Mouse (Mus musculus) brown adipose tissue, adult 24 weeks (tissue): ENCODE results near the gene Cd24a. TPM values are rescaled to one million over a fixed set of nuclear protein-coding genes. Genes with fewer than 3 reads are reported as not detected.

Experiments
- H3K27ac ChIP-seq: fragments of 200-500 bp; replicated peaks from 2 replicates; pipeline ENCODE4 v1.5.1; 2012; ENCODE audit warnings: low read depth, mild to moderate bottlenecking, low read length
- H3K4me1 ChIP-seq: fragments of 200-500 bp; 2 replicates; pipeline ENCODE4 v1.6.1; 2012; ENCODE audit warnings: low read length, mixed read lengths; ENCODE audit not compliant: control insufficient read depth, insufficient read depth, insufficient read length
- H3K4me3 ChIP-seq: fragments of 200-500 bp; 2 replicates; pipeline ENCODE4 v1.5.1; 2012; ENCODE audit warnings: low read depth, mild to moderate bottlenecking, low read length, moderate library complexity; ENCODE audit not compliant: insufficient read depth
- polyA plus RNA-seq: library from polyadenylated mRNA; stranded (reverse); fragments of >200 nt; gene quantifications from 2 replicates; pipeline ENCODE4 v1.2.4, GENCODE M21; 2012; ENCODE audit not compliant: missing spikeins, insufficient read depth, insufficient read length

Cd24a gene
- 7.4 and 12.5 TPM in 2 replicates for polyA plus RNA-seq

DNA sequence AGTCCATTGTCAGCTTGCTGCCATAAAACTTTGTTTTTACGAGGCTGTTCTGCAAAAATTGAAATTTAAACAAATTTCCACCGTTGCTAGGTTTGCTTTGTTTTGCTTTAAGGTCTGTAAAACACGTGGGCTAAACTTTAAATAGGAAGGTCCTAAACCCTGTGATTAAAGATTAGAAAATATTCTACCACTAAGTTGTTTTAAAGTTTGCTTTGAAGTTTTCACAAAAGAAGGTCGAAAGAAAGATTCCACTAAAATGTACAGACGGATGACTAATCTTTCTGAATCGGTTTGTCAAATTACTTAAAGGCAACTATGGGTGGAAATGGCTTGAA, at the start of gene Cd24a:
TSS of gene Cd24a (plus strand) at position 288 of the 335 bp plus-strand sequence.
- no peak within 1 kb of the TSS for H3K27ac ChIP-seq
- H3K4me1 ChIP-seq = no peaks in the 10 kb centered on the region
- H3K4me3 ChIP-seq = peak within 1 kb of the TSS; percentile 56

DNA sequence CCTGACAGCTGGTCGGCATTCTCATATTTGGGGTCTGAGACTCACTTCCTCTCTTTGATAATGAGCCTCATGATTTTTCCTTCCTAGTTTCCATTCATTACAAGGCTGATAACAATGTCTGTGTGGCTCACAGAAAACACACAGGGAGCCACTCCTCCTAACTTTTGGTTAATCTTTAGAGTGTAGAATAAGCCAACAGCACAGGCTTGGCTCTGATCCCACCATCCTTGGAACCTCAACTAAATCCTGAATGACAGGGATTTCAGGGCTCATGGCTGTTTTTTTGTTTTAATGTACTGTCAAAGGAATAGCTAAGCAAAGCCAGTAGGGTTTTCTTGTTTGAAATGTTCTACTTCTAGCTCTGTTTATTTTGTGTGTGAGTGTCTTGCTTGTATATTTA, 43.7 kb upstream of the Cd24a start:
- H3K4me3 ChIP-seq = no peak overlapping the region
- H3K27ac ChIP-seq = no peak overlapping the region
- H3K4me1 ChIP-seq = peaks cover 6% of the 10 kb centered on the region; the same call in 1 of the 2 replicates

DNA sequence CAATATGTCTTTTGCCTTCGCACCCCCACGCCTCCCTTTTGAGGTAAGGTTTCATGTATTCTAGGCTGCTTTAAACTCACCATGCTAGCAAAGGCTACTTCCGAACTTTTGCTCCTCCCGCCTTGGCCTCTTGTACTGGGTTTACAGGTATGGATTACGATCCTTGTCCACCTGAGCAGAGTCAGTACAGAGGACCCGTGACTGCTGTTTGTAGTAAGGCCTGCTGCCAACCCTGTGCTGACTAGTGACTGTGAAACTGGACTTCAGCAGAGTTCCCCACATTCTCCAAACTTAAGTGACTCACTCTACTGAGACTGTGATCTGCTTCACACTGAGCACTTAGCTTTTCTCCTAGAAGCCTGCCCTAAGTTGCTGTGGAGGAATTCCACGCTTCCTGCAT, 40.4 kb upstream of the Cd24a start:
- peaks cover 6% of the 10 kb centered on the region; the same call in 1 of the 2 replicates for H3K4me1 ChIP-seq
- no peak overlapping the region for H3K27ac ChIP-seq
- H3K4me3 ChIP-seq = no peak overlapping the region

DNA sequence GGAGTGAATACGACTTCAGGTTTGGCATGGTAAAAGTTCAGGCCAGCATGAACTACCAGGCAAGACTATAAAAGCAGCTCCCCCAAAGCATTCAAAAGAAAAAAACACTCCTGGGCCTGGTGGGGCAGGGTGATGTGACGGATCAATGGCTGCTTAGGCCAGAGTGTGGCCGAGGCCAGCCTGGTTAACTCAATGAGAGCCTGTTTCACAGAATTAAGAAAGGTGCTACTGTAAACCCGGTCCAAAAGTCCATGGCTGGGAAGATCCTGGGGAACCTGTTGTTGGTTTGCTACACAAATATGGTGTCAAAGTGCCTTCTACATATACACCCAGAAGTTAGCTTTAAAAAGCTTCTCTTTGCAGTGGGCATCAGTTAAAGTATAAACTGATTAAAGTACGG, 39.3 kb upstream of the Cd24a start:
- no peak overlapping the region; the same call in 1 of the 2 replicates for H3K27ac ChIP-seq

DNA sequence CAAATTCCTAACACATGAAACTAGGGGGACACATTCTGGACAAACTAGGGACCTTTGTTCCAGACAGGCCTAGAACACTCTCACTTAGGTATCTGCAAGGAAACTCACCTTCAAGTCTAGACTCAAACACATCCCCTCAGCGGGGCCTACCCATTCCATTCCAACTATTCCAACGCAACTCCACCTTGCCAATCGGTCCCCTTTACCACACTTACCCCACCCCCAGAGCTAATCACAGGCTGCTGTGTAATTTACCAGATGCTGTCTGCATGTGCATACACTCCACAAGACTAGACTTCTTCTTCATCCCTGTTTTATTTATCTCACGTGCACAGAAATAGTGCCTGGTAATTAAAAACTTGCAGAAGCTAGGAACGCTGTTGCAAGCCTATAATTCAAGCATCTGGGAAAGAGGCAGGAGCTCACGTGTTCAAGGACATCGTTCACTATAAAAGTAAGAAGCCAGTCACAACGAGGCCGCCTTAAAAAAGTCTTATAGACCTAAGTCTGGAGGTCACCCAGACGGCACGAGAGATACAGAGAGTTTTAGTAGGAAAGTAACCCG, 38.3 kb upstream of the Cd24a start:
- Histone ChIP-seq H3K4me3 (peak overlapping the region; percentile 79), H3K27ac (peak overlapping the region; percentile 82)

More for the DNA sequence above, 39.3 kb upstream of the Cd24a start:
- peaks cover 6% of the 10 kb centered on the region; the same call in 1 of the 2 replicates for H3K4me1 ChIP-seq
- no peak overlapping the region; the same call in 1 of the 2 replicates for H3K4me3 ChIP-seq

DNA sequence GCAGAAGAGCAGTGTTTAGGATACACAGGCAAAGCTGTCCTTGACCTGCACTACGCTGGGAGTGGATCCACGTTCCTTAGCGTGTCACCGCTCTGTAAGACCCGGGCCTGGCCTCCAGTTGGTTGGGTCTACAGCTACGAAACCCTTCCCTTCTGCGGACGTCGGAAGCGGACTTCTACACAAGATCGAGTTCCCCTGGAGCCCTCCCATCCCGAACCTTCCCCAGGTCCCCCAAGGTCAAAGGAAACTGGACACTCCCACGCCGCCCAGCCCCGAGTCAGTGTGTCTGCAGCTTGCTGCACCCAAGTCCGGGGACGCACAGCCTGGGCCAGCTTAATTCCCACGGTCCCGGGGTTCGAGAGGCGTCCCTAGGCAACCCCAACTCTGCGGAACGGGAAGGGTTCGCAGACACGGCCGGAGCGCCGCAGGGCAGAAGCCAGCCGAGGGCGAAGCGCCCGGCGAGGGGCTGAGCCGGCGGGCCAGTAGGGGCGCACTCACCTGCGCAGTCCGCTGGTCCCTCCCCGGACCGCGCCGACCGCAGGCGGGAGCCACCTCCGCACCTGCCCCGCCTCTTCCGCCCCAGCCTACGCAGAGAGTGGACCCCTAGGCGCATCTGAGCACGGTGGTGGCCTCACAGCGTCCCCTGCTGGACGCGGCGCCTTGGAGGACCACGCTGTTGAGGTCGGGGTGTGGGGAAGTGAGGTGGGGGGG, 37.5 kb upstream of the Cd24a start, which contains the start of gene 1700021F05Rik:
TSS of gene 1700021F05Rik (minus strand) at position 553 of the 711 bp plus-strand sequence.
- Histone ChIP-seq H3K4me3 (peak within 1 kb of the TSS; percentile 79), H3K4me1 (peaks cover 6% of the 10 kb centered on the region; the same call in 1 of the 2 replicates), H3K27ac (peak within 1 kb of the TSS; percentile 82)

More for the DNA sequence above, 38.3 kb upstream of the Cd24a start:
- H3K4me1 ChIP-seq = peaks cover 6% of the 10 kb centered on the region; the same call in 1 of the 2 replicates

DNA sequence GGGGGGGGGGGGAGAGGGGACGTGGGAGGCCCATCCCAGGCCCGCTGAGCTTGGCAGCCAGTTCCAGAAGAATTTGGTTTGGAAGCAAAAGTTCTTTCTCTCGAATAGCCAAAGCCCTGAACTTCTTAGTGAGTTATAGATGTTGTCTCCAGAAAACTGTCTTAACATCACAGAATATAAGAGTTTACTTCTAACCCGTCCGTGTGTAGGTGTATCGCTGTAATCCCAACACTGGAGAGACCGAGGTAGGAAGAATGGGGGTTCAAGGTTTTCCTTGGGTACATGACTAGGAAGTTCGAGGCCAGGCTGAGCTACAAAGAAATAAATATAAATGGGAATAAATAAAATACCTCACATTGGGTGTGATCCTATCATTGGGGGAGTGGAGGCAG, 36.9 kb upstream of the Cd24a start:
- Histone ChIP-seq H3K4me1 (peaks cover 6% of the 10 kb centered on the region; the same call in 1 of the 2 replicates), H3K27ac (no peak overlapping the region), H3K4me3 (no peak overlapping the region)

DNA sequence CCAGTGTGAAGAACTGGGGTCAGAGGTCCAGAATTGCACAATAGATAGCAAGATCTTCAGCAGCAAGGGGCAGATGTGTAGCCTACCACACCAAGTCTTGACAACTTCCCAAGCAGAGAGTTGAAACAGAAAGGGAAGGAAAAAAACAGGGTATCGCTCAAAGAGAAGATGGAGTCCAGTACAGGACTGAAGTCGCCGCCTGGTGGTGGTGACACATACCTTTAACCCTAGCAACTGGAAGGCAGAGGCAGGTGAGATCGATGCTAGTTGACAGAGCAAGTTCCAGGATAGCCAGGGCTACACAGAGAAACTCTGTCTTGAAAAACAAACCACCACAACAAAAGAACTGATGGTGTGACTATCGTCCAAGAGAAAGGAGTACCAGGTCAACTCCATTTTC, 28.7 kb upstream of the Cd24a start:
- no peaks in the 10 kb centered on the region for H3K4me1 ChIP-seq
- no peak overlapping the region for H3K27ac ChIP-seq
- no peak overlapping the region for H3K4me3 ChIP-seq

DNA sequence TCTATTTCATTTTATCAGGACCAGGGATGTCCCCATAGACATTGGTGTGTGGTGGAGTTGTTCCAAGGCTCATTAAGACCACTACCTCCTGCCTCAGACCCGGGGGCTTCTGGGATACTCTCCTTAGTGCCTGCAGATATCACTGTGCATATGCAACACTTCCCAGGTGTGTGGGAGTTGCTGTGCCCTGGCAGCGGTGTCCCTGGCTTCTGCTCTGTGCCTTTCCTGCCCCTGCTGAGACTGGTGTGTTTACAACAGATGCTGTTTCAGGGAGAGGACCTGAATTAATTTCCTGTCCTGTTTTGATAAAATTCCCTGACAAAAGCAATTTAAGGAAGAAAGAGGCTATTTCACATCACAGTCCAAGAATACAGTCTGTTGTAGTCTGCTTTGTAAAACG, 27.2 kb upstream of the Cd24a start:
- H3K4me3 ChIP-seq = no peak overlapping the region
- H3K4me1 ChIP-seq = no peaks in the 10 kb centered on the region
- no peak overlapping the region for H3K27ac ChIP-seq

DNA sequence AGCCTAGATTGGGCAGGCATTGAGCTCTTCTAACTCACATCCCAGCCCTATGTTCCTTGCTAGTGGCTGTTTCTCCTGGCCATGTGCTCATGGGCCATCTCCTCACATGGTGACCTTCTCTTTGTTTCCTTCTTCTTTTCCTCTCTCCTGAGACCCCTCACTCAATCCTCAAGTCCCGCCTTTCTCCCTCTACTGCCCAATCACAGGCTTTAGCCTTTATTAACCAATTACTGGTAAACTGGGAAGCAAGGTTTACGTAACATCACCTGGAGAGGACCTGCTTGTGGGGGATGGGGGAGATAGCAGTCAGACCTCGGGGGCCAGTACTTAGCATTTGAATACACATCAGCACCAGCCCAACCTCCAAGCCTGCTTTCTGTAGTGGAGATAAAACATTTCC, 26.7 kb upstream of the Cd24a start:
- Histone ChIP-seq H3K4me3 (no peak overlapping the region), H3K4me1 (no peaks in the 10 kb centered on the region), H3K27ac (no peak overlapping the region)

DNA sequence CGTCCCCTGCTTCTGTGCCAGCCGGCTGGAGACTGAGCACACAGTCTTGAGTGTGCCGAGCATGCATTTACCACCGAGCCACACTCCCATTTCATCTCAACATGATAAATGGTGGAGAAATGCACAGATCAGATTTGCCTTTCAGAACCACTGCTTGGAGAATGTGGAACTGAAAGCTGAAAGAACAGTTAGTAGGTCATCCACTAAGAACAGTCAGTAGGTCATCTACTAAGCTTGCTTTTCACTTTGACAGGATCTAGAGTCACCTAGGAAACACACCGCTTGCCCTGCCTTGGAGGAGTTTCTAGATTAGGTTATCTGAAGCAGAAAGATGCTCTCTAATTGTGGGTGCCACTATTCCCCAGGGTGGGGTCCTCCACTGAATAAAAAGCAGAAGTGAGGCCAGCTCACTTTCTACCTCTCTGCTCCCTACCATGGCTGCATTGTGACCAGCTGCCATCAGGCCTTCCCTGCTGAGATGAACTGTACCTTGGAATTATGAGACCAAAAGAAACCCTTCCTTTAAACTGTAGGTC, 20.4 kb upstream of the Cd24a start:
- H3K4me3 ChIP-seq = no peak overlapping the region
- H3K4me1 ChIP-seq = no peaks in the 10 kb centered on the region
- no peak overlapping the region for H3K27ac ChIP-seq

DNA sequence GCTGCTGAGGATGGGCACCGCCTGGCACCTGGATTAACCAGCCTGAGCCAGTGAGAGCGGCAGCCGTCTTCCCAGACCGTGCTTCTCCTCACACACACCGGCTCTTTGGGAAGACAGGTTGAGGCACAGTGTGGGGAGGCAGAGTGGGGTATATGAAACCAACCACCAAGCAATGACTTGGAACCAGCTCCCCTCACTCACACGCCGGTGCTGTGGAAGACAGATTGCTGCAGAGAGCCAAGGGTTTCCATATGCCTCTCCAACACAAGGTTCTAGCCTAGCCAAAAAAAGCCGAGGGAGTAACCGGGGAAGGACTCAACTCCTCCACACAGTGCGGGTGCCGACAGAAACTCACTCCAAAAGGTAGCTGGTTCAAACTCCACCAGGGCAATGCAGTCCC, 18.8 kb upstream of the Cd24a start:
- no peak overlapping the region for H3K27ac ChIP-seq
- no peaks in the 10 kb centered on the region for H3K4me1 ChIP-seq
- no peak overlapping the region for H3K4me3 ChIP-seq

DNA sequence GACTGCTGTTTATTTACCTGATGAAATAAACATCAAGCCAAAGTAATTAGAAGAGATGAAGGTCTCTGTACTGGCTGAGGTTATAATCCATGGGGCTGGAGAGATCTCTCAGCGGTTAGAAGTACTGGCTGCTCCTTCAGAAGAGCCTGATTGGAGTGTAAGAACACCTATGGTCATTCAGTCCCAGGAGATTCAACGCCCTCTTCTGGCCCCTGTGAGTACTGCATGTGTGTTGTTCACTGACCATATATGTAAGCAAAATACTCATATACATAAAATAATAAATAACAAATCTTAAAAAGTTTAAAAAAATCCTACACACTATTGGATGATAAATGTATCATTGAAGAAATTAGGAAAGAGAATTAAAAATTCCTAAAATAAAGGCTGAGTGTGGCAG, 17.3 kb upstream of the Cd24a start:
- Histone ChIP-seq H3K27ac (no peak overlapping the region), H3K4me1 (no peaks in the 10 kb centered on the region), H3K4me3 (no peak overlapping the region)

DNA sequence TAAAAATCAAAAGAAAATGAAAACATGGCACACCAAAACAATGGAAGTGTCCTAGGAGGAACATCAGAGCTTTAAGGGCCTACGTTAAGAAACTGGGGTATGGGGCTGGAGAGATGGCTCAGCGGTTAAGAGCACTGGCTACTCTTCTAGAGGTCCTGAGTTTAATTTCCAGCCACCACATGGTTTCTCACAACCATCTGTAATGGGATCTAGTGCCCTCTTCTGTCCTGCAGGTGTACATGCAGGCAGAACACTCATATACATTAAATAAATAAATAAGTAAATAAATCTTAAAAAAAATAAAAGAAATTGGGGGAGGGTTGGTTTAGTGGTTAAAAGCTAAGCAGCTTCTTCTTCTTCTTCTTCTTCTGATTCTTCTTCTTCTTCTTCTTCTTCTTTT, 16.8 kb upstream of the Cd24a start:
- H3K4me3 ChIP-seq = no peak overlapping the region
- H3K4me1 ChIP-seq = no peaks in the 10 kb centered on the region
- H3K27ac ChIP-seq = no peak overlapping the region

DNA sequence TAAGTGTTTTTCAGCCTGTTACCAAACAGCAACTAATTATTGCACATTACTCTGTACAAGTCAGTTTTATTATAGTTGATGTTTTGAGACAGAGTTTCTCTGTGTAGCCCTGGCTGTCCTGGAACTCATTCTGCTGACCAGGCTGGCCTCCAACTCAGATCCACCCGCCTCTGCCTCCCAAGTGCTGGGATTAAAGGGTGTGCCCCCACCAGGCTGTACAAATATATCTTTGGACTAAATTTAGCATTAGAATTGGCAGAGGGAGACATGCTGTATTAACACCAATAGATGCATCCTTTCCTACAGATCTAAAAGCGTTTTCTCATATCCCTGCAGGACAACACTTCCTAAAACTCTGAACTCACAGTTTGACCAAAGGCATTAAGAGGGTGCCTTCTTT, 3.7 kb upstream of the Cd24a start:
- Histone ChIP-seq H3K4me3 (no peak overlapping the region), H3K4me1 (no peaks in the 10 kb centered on the region), H3K27ac (no peak overlapping the region)

DNA sequence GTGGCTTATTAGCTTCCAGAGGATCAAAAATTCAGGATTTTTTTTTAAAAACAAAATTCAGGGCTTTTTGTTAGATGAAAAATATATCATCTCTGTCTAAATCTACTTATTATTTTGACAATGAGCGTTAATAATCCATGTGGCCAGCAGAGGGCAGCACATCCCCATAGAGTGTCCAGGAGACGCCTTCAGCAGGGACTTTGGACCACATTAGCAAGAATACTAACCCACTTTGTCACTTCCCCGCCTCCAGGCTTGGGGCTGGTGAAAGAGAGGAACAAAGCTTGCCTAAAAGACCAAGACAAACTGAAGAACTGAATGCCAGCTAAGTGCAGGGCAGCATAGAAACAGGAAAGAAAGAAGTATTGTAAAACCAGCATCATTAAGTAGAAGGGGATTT, 3.1 kb upstream of the Cd24a start:
- Histone ChIP-seq H3K4me3 (no peak overlapping the region), H3K4me1 (no peaks in the 10 kb centered on the region), H3K27ac (no peak overlapping the region)
